Mouse (Mus musculus): ENCODE data around the gene Rexo5. TPM values are rescaled to one million over a fixed set of nuclear protein-coding genes. Genes with fewer than 3 reads are reported as not detected.

The Rexo5 gene
- total RNA-seq, 2 experiments from 2014 or later, result 2.9 to 3.0 TPM

DNA sequence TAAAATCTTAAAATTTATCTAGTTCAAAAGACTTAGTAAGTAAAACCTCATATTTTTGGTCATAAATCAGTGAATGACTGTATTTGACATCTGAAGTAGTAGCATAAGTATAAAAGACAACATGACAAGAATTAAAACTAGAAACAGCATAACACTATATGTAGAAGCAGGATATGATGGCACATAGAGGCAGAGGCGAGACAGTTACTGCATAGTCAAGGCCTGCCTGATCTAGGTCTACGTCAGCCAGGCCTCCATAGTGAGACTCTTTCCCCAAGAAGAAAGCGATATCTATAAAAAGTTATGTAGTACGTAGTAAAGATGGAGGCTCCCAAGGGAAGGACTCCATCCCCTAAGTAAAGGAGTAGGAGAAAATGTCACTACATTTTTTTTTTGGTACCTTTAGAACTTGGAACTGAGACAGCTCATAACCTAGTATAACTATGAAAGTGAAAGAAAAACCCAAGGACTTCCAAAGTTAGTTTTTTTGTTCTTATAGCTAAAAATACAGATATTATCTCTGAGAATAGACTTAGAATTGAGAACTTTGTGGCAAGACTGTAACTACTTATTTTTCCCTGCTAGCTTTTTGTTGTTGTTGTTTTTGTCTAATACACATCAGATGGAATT lies 48.1 kb downstream of the Rexo5 start:
- DNase-seq (ENCODE audit: extremely low spot score in 1 of 2, low spot score in 1 of 2), result no peak

DNA sequence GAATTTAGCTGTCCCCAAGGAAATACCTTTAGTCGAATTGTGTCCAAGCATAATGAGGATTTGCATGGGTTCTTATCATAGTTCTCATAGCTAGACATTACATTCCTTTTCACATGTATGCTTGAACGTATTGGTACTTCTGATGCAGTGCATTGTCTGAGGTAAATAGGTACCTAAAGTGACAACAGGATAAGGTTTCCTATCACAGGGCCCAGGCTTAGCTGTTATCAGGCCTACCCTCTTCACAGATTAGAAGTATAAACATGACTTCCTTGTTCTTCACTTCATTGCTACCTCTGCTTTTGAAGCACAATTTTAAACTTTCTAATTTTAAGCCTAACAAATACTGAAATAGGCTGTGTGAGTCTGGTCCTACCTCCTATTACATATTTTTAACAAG lies 51.7 kb downstream of the Rexo5 start:
- DNase-seq (ENCODE audit: extremely low spot score in 1 of 2, low spot score in 1 of 2), result no peak

DNA sequence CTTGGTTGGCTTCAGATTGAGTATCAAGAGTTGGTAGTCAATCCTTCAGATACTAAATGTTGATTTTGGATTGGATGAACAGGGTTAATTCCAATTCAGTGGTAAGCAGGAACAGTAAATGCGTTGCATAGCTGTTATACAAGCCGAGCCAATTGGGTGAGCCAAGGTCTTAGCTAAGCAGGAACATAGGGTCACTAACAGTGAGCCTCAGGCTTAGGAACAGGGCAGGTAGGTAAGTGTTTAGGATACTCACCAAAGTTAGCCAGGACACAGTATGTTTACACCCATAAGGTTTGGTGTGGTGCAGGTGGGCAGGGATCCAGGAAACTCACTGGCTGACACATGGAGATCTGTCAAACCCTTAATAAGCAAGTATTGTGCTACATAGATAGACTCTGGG lies 53.6 kb downstream of the Rexo5 start:
- no peak for DNase-seq (ENCODE audit: extremely low spot score in 1 of 2, low spot score in 1 of 2)

DNA sequence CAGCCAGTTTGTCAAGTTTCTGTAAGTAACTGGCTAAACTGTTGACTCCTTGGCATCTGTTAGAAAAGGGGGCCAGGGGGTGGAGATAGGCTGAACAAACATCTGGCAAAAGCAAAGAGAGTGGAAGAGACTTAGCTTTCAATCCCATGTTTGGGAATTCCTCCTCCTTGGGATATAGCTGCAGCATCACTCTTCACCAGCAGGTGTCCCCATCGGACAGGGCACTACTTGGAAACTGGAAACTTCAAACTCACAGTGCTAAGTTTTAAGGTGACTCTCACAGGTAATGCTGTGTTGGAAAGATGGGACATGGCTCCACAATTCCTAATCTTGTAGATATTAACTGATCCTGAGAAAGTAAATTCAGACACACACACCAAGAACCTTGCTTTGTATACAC lies 55.3 kb downstream of the Rexo5 start:
- DNase-seq (ENCODE audit: extremely low spot score in 1 of 2, low spot score in 1 of 2), result peak; percentile 56 to 87

DNA sequence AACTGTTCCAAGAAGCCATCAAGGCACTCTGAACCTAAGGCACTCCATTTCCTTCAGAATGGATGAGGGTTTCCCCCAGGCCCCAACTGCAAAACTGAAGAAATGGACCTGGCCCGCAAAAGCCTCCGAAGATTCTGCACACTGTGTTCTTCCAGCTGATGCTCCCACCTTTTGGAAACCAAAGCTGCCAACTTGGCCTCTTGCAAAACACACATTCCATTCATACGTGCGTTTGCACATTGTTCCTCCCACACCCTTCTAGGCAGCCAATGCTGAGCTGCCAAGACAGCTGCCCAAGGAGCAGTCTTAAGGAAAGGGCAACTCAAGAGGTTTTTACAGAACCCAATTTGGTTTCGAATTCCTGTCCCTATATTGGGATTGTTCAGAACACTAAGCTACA lies 56.9 kb downstream of the Rexo5 start:
- DNase-seq (ENCODE audit: extremely low spot score in 1 of 2, low spot score in 1 of 2), result no peak

DNA sequence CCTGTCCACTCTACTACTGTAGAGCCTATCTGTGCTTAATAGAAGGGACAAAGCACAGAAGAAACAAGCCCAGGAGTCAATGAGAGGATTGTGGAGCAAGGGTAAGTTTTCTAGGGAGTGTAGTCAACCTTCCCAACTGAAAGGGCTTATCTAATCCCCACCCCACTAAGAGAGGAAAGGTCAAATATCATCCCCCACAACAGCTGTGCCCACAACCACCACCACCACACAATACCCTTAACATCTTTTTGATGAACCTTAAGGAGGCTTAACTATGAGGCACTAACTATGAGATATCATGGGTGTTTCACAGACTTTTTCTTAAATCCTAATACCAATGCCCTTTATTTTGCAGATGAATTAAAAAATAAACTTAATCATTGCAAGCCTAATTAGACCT lies 58.7 kb downstream of the Rexo5 start:
- DNase-seq (ENCODE audit: extremely low spot score in 1 of 2, low spot score in 1 of 2), result no peak

DNA sequence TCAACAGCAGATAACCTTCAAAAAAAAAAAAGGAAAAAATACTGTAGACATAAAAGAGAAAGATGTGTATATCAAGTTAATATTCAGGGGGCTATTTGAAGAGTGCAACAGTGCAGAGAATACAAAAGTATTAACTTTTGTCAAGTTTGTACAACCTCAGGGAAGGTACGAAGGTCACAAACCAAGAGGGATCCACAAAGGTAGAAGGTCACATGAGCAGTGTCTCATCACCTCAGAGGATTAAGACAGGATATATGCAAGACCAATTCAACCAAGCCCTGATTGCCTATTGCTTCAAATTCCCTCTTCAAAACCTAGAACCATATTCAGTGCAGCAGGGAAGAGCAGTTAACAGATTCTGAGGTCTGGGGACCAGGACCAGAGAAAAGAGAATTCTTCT lies 59.4 kb downstream of the Rexo5 start:
- no peak for DNase-seq (ENCODE audit: extremely low spot score in 1 of 2, low spot score in 1 of 2)

DNA sequence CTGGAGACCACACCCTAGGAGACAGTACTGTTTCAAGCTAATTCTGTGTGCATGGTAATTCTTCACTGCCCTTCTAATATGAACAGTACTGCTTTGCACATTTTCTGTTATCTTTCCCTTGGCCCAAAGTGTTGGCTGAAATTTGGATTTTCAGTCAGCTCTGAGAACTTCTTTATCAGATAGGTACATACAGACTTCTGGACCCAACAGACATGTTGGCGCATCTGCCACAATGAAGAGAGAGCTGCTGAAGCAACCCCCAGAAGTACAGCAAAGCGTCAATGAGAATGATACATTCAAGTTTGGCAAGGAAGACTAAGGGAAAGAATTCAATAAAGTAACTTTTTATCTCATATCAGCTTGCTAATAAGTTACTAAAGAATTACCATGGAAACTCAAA lies 60.6 kb downstream of the Rexo5 start:
- DNase-seq (ENCODE audit: extremely low spot score in 1 of 2, low spot score in 1 of 2), result no peak

DNA sequence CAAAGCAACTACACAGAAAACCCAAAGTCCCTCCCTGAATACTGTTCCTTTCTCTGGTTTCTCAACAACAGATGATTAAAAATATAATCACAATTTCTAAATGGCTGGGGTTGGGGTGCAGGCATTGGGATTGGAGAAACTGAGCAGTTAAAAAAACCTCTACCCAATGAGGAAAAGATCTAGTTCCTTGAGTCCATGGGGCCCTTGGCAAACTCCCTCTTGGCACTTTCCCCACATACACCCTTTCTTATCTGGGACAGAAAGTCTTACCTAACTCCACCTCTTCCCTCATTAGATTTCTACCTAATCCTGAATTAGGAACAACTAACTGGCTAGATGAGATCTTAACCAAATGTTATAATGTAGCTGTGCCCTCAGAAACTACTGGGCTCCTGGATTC lies 61.2 kb downstream of the Rexo5 start:
- no peak for DNase-seq (ENCODE audit: extremely low spot score in 1 of 2, low spot score in 1 of 2)

DNA sequence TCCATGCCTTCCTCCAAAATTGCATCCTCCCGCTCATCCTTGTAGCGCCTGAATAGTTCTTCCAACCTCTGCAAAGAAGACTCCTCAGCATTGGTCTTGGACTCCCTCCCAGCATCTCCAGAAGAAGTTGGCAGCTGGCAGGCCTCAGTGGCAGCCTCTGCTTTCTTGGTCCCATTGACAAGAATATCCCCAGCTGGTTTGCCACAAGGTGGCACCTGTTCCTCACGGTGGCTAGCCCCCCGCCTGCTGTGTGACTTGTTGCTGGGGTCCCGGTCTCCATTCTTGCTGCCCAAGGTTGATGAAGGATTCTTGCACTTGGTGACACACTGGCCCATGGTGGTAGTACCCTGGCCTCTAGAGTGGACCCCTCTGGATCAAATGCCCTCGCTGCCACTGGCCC lies 65.7 kb downstream of the Rexo5 start:
- no peak for DNase-seq (ENCODE audit: extremely low spot score in 1 of 2, low spot score in 1 of 2)

DNA sequence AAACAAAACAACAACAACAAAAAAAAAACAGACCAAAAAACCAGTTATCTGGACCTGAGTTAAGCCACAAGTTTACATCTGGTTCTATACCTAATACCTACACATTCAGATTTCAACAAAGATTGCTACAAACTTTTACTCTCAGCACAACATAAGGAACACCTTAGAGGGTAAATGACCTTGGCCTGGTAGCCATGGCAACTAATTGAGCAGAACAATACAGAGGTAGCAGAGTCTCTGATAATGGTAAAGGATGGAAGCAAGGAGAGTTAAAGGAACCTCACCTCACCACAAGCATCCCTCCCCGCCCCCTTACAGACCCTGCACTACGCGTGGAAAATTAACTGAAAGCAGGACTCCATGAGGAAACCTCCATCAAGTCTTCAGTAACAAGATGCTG lies 66.3 kb downstream of the Rexo5 start:
- DNase-seq (ENCODE audit: extremely low spot score in 1 of 2, low spot score in 1 of 2), result no peak

DNA sequence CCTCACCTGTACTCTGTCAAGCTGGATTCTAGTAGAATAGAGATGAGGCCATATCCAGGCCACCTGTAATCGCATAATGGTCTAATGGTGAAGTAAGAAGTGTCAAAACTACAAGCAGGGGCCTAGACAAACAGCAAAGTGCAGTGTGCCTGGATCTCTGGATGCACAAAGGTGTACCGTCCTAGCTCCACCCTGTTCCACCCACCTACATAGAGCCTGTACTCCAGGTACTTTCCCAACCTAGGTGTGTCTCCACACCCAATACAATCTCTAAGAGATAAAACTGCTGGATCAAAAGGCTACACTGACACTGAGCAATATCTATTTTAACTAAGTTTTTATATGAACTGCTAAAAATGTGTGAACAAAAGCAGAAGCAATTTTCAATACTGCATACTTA lies 66.7 kb downstream of the Rexo5 start:
- no peak for DNase-seq (ENCODE audit: extremely low spot score in 1 of 2, low spot score in 1 of 2)

DNA sequence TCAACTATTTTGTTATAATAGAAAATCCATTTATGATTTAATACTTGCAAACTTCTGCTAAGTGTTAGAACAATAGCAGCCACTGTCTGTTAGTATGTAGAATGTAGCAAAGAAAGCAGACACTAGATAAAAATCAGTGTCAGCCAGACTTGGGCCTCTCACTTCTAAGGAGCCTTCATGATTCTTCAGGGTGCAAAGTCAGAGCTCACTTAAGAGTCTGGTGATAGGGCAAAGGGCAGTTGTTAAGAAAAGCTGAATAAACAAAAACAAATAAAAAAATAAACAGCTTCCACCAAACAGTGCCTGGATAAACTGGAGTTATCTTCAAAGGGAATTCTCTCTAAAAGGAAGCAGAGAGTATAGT lies 67.1 kb downstream of the Rexo5 start:
- no peak for DNase-seq (ENCODE audit: extremely low spot score in 1 of 2, low spot score in 1 of 2)

DNA sequence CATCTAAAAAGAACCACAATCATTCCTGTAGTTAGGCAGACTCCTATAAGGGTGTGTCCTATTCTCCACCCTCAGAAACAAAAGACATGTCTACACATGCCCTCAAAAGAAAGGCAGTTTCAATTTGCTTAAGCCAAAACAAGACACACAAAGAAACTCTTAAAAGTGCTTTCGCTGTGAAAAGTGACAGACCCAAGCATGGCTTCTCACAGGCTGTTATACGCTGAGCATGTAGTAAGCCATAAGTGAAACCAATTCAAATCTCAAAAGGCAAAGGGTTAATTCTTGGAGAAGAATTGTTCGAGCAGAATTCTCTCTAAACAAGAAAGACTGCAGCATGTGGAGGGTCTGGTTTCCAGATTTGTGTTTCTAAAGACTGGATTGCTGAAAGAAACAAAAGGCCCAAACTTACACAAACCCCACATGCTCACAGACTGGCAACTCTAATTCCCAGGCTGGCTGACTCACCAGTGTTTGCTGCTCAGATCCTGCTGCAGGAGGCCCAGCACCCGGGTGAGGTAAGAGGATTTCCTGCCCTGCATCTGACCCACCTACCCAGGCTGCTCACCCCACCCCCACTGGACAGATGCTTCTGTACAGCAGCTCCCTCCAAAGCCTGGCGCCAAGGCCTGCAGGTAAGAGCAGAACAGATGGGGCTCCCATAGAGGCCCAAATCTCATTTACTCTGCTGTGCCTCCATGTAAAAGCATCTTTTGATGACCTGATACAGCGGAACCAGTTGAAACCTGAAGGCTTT lies 67.7 kb downstream of the Rexo5 start:
- DNase-seq (ENCODE audit: extremely low spot score in 1 of 2, low spot score in 1 of 2), result peak; percentile 13 to 19

DNA sequence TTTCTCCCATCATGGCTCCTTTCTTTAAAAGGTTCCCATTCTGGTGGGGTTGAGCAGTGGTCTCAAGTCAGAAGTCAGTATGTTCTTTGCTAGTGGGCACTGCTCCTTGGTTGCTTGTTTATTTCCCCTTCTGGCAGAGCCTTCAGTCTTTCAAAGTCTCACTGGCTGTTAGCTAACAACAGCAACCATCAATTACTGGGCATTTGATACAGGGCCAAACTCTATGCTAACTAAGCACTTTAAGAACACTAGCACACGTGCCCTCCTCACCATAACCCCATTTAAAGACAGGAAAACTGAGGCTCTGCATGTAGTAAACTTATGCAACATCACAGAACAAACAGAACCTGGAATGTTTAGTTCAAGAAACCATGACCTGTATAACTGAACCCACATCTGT lies 68.4 kb downstream of the Rexo5 start:
- no peak for DNase-seq (ENCODE audit: extremely low spot score in 1 of 2, low spot score in 1 of 2)

DNA sequence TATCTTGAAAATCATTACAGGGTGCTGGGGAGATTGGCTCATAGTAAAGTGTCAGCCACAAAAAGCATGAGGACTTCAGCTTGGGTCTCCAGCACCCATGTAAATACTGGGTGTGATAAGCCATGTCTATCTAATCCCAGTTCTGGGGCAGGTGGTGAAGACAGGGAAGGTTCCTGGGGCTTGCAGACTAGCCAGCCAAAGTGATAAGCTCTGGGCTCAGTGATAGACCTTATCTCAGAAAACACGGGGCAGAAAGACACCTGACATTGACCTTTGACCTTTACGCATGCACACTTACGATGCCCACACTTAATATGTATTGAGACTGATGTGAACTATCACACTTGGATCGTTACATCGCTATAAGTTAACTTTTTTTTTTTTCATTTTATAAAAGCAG lies 70.7 kb downstream of the Rexo5 start:
- DNase-seq (ENCODE audit: extremely low spot score in 1 of 2, low spot score in 1 of 2), result no peak

DNA sequence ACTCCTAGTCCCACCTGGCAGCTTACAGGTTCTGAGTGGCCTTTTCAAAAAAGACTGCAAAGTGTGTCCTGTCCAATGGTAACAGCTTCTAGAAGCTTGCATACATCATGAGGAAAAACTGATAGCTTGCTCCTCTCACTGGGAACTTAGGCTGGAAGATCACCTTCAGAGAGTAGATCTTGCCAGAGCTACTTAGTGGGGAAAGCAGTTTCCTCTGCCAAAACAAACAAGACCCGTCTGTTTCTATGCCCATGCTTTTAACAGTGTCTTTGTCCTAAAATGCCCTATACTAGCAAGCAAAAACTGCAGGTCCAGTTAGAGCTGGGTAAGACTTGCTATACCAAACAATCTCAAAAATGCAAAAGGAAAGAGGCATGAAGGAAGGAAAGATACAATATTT lies 72.3 kb downstream of the Rexo5 start:
- no peak for DNase-seq (ENCODE audit: extremely low spot score in 1 of 2, low spot score in 1 of 2)

DNA sequence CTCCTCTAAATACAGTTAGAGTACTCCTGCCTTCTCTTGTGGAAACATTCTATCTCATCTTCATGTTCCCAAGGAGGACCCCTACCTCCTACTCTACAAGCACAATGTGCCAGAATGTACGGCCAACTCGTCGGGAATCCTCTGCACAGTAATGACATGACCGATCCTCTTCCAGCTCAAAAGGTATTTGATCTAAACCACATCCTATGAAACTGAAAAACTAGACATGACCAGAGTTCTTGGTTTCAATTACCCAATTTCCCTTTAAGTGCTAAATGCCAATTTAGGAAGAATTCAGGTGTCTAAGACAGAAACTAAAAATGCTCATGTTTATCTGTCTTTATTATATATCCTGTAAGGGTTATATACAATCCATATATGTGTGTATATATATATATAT lies 78.4 kb downstream of the Rexo5 start:
- DNase-seq (ENCODE audit: extremely low spot score in 1 of 2, low spot score in 1 of 2), result no peak

DNA sequence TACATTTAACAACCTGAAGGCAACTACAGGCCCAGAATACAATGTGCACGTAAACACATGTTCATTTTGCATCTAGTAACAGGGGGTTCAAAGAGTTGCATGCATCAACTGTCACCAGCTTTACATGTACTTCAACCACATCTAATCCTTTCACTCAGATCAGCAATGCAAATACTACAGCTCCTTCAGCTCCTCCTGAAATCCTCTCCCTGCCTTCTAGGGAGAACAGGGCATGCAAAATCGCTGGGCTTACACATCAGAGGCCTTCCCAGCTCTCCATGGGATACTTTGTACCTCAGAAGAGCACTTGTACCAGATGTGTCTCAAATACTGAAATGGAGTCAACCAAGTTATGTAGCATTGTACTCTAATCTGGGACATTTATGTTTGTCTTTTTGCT lies 79.2 kb downstream of the Rexo5 start:
- no peak for DNase-seq (ENCODE audit: extremely low spot score in 1 of 2, low spot score in 1 of 2)

DNA sequence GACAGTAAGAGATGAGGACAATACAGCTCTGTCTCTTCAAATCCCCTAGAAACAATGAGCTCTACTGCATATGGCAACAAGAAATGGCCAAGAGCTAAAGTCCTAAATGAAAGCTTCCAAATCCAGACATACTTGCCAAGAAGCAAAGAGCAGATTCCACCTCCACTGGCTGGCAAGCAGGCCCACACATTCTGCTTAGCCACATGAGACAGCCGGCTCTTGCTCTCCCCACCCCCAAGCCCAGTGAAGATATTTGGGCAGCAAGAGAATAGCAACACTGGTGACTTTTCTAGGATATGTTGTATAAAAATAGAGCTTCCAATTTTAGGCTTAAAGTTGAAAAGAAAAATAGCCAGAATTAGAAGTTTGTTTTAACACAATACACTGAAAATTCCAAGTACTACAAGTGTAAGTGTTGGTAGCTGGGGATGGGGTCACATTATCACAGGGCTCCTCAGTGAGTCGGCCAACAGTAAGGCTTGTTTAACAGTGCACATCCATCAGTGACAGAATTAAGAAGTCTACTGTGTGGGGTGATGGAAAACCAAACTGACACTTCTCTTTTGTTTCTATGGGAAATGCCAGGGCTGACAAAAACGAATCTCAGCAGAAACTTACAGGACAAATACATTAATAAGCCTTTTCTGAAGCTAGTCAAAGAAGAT lies 82.1 kb downstream of the Rexo5 start:
- DNase-seq (ENCODE audit: extremely low spot score in 1 of 2, low spot score in 1 of 2), result no peak

DNA sequence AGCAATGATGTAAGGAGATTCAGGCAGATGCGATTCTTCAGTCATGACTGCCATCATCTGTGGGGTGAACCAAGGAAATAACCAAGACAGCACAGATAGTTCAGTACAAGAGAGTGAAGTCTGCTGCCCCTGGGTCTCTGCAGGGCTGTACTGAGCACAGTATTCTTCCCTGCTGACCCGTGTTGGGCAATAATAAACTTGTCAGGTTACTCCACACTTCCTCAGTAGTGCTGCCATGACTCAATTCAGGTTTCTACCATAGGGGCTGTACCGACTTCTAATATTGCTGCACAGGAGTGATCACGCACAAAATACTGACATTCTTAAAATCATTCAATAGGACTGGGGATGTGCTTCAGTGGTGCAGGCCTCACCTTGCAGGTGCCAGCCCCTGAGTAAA lies 85.4 kb downstream of the Rexo5 start:
- DNase-seq (ENCODE audit: extremely low spot score in 1 of 2, low spot score in 1 of 2), result no peak

DNA sequence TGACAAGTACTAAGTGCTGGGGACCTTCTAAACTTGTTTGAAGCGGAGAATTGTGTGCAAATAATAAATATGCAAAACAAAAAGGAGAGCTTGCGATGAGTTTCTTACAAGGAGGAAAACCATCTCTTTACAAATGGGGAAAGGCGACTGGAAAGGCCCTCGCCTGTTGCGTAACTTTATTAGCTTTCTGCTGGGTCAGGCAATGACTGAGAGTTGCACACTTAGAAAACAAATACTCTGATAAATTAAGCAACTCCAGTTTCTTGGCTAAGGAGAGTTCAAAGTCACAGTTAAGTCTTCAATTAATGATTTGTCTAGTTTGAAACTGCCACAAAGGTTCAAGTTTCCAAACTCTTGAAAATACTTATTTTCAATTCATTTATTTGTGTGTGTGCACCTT lies 86.5 kb downstream of the Rexo5 start:
- DNase-seq (ENCODE audit: extremely low spot score in 1 of 2, low spot score in 1 of 2), result no peak
